Mouse (Mus musculus): ENCODE measurements around the gene Mrpl20. TPM values are rescaled to one million over a fixed set of nuclear protein-coding genes. Genes with fewer than 3 reads are reported as not detected.

Gene Mrpl20
- polyA plus RNA-seq, 1 experiment from 2014 or later = 267 TPM

DNA sequence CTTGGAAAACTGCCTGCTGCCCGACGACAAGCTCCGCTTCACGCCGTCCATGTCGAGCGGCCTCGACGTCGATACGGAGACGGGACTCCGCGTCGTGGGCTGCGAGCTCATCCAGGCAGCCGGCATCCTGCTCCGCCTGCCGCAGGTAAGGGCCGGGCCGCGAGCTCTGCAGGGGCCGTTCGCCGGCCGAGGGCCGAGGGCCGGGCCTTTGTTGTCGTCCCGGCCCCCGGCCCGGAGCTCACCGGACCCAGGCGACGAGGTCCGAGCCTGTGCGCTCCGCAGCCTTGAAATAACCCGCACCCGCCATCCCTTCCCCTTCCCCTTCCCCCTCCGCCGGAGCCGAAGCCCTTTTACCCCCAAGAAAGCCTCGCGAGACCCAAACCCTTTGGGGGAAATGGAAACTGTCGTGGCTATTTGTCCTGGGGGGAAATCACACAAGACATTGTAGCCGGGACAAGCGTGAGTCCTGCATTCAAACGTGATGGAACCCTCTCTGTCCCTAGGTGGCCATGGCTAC lies 10.0 kb downstream of the Mrpl20 start:
- Histone ChIP-seq H3K9me3 (ENCODE audit: control insufficient read depth, low read length) (no peaks in the 10 kb centered on the region), H3K9ac (ENCODE audit: low read depth, low read length) (peak overlapping the region; percentile 98), H3K4me3 (ENCODE audit: low read length) (peak overlapping the region; percentile 96), H3K4me2 (ENCODE audit: low read length) (peak overlapping the region; percentile 87), H3K4me1 (ENCODE audit: control insufficient read depth, insufficient read depth, low read depth, low read length) (peaks cover 19% of the 10 kb centered on the region), H3K36me3 (ENCODE audit: control insufficient read depth, insufficient read depth, low read length) (peaks cover 47% of the 10 kb centered on the region), H3K27ac (ENCODE audit: low read depth, low read length) (peak overlapping the region; percentile 91), H3K27me3 (replicated peaks; ENCODE audit: control insufficient read depth, insufficient read depth, low read length) (no peaks in the 10 kb centered on the region)
- peak; percentile 56 for ATAC-seq
- WGBS = under 1% methylated on average over 37 of the region's 49 CpGs

DNA sequence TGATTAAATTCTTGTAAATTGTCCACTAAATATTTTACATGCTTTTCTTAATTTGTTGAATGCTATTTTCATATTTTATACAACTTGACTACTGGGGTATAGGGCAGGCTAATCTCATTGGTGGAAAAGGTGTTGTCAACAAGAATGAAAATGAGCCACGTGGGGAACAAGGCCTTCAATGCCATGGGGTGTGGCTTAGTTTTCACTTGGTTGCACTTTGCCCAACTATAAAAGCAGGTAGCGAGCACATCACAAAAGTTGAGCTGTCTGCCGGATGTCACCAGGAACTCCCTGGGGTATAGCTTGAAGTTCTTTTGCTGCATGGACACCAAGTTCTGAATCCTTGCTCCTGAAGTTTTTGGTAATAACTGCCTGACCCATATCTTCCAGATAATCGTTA lies 14.9 kb downstream of the Mrpl20 start:
- H3K4me1 ChIP-seq (ENCODE audit: control insufficient read depth, insufficient read depth, low read depth, low read length) = peaks cover 13% of the 10 kb centered on the region
- H3K9ac ChIP-seq (ENCODE audit: low read depth, low read length) = no peak overlapping the region
- H3K4me3 ChIP-seq (ENCODE audit: low read length) = no peak overlapping the region
- no peak overlapping the region for H3K4me2 ChIP-seq (ENCODE audit: low read length)
- WGBS = 75% methylated on average over 4 of the region's 4 CpGs
- no peak overlapping the region for H3K27ac ChIP-seq (ENCODE audit: low read depth, low read length)
- peaks cover 59% of the 10 kb centered on the region for H3K36me3 ChIP-seq (ENCODE audit: control insufficient read depth, insufficient read depth, low read length)
- ATAC-seq = no peak
- no peaks in the 10 kb centered on the region for H3K27me3 ChIP-seq (replicated peaks; ENCODE audit: control insufficient read depth, insufficient read depth, low read length)
- H3K9me3 ChIP-seq (ENCODE audit: control insufficient read depth, low read length) = no peaks in the 10 kb centered on the region

DNA sequence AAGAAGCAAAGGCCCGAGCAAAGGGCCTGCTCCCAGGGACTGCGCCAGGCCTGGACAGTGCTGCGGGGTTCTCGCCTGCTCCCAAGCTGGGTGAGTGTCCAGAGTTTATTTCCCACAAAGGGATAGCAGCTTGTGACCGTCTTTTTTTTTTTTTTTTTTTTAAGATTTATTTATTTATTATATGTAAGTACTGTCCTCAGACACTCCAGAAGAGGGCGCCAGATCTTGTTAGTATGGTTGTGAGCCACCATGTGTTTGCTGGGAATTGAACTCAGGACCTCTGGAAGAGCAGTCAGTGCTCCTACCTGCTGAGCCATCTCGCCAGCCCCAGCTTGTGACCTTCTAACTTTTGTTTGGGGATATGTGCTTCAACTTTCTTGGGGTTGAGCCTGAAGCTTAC lies 18.3 kb downstream of the Mrpl20 start:
- ATAC-seq = no peak
- H3K9ac ChIP-seq (ENCODE audit: low read depth, low read length) = no peak overlapping the region
- H3K27ac ChIP-seq (ENCODE audit: low read depth, low read length) = no peak overlapping the region
- H3K4me2 ChIP-seq (ENCODE audit: low read length) = no peak overlapping the region
- no peaks in the 10 kb centered on the region for H3K27me3 ChIP-seq (replicated peaks; ENCODE audit: control insufficient read depth, insufficient read depth, low read length)
- WGBS = 76% methylated on average over 7 of the region's 7 CpGs
- no peak overlapping the region for H3K4me3 ChIP-seq (ENCODE audit: low read length)
- H3K36me3 ChIP-seq (ENCODE audit: control insufficient read depth, insufficient read depth, low read length) = peaks cover 70% of the 10 kb centered on the region
- no peaks in the 10 kb centered on the region for H3K9me3 ChIP-seq (ENCODE audit: control insufficient read depth, low read length)
- H3K4me1 ChIP-seq (ENCODE audit: control insufficient read depth, insufficient read depth, low read depth, low read length) = no peaks in the 10 kb centered on the region

DNA sequence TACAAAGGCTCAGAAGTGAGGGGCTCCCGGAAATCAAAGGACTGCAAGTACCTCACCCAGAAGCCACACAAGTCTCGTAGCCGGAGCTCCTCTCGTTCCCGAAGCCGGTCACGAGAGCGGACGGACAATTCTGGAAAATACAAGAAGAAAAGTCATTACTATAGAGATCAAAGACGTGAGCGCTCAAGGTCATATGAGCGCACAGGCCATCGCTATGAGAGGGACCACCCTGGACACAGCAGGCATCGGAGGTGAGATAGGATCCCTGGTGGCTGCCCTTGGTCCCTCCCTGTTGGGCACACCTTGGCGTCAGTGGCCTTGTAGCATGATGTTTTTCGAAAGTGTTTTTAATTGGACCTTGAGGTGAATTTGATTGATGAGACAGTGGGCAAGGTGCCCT lies 20.8 kb downstream of the Mrpl20 start:
- Histone ChIP-seq H3K27ac (ENCODE audit: low read depth, low read length) (no peak overlapping the region), H3K36me3 (ENCODE audit: control insufficient read depth, insufficient read depth, low read length) (peaks cover 59% of the 10 kb centered on the region), H3K4me2 (ENCODE audit: low read length) (no peak overlapping the region), H3K4me3 (ENCODE audit: low read length) (no peak overlapping the region), H3K9me3 (ENCODE audit: control insufficient read depth, low read length) (no peaks in the 10 kb centered on the region), H3K27me3 (replicated peaks; ENCODE audit: control insufficient read depth, insufficient read depth, low read length) (no peaks in the 10 kb centered on the region), H3K4me1 (ENCODE audit: control insufficient read depth, insufficient read depth, low read depth, low read length) (no peaks in the 10 kb centered on the region), H3K9ac (ENCODE audit: low read depth, low read length) (no peak overlapping the region)
- no peak for ATAC-seq
- WGBS = 96% methylated on average over 16 of the region's 16 CpGs

DNA sequence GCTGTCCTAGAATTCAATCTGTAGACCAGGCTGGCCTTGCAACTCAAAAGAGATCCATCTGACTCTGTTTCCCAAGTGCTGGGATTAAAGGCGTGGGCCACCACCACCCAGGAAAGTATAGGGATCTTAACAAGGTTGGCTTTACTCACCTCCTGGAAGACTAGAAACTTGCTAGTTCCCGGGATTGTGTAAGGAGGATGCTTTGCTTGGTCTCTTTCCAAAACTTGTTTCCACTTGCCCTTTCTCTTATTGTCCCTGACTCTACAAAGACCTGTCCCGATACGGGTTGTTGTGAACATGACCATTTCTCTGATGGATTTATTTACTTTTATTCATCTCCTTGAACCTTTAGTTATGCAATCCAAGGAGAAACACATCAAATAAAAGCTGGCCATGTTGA lies 27.2 kb downstream of the Mrpl20 start:
- no peak for ATAC-seq
- Histone ChIP-seq H3K4me2 (ENCODE audit: low read length) (no peak overlapping the region), H3K9ac (ENCODE audit: low read depth, low read length) (no peak overlapping the region), H3K4me3 (ENCODE audit: low read length) (no peak overlapping the region), H3K27ac (ENCODE audit: low read depth, low read length) (no peak overlapping the region), H3K27me3 (replicated peaks; ENCODE audit: control insufficient read depth, insufficient read depth, low read length) (no peaks in the 10 kb centered on the region), H3K36me3 (ENCODE audit: control insufficient read depth, insufficient read depth, low read length) (peaks cover 8% of the 10 kb centered on the region), H3K9me3 (ENCODE audit: control insufficient read depth, low read length) (no peaks in the 10 kb centered on the region), H3K4me1 (ENCODE audit: control insufficient read depth, insufficient read depth, low read depth, low read length) (peaks cover 26% of the 10 kb centered on the region)
- 97% methylated on average over 4 of the region's 4 CpGs for WGBS

DNA sequence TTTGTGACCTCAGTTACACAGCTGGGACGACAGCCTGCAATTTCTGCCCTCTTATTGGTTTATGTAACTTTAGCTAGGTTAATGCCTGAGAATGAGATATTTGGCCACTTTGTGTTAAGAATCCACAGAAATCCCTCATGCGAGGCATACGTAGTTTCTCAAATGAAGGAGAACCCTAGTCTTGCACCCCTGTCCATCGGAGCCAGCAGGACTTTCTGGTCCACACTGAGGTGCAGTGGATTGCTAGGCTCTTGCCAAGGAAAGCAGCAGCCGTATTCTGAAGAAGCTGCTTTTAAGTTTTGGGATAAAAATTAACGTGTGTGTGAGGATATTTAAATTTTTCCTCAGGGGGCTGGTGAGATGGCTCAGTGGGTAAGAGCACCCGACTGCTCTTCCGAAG lies 27.9 kb downstream of the Mrpl20 start:
- H3K4me2 ChIP-seq (ENCODE audit: low read length) = peak overlapping the region; percentile 97
- H3K9me3 ChIP-seq (ENCODE audit: control insufficient read depth, low read length) = no peaks in the 10 kb centered on the region
- H3K27me3 ChIP-seq (replicated peaks; ENCODE audit: control insufficient read depth, insufficient read depth, low read length) = no peaks in the 10 kb centered on the region
- 56% methylated on average over 8 of the region's 8 CpGs for WGBS
- no peak for ATAC-seq
- peaks cover 3% of the 10 kb centered on the region for H3K36me3 ChIP-seq (ENCODE audit: control insufficient read depth, insufficient read depth, low read length)
- no peak overlapping the region for H3K9ac ChIP-seq (ENCODE audit: low read depth, low read length)
- H3K27ac ChIP-seq (ENCODE audit: low read depth, low read length) = peak overlapping the region; percentile 90; the same call in 1 of the 2 replicates
- peaks cover 26% of the 10 kb centered on the region for H3K4me1 ChIP-seq (ENCODE audit: control insufficient read depth, insufficient read depth, low read depth, low read length)
- H3K4me3 ChIP-seq (ENCODE audit: low read length) = peak overlapping the region; percentile 57

DNA sequence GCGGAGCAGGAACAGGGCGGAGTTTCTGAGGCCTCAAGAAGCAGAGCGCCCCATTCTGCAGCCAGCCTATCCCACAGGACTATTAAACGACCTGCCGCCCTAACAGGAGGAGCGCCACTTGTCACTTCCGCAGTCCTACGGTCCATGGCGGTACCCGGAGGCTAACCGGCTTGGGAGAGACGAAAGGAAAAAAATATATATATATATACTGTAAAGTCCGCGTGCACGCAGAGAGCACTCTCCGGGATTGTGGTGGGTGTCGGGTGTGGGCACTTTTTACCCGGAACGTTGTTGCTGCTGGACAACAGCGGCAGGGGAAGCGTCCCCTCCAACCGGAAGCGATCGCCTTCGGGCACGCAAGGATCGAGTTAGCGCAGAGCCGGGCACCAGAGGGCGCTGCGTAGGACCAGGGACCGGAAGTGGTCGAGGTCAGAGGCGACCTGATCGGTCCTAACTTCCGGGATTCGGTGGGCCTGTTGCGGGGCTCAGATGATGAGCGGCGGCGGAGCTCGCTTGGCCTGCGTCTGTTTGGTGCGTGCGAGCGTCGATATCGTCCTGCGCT lies 28.6 kb downstream of the Mrpl20 start, which contains the start of gene Aurkaip1:
Gene Aurkaip1 (plus strand): TSS at position 68 of the 562 bp plus-strand sequence.
- Histone ChIP-seq H3K36me3 (ENCODE audit: control insufficient read depth, insufficient read depth, low read length) (peaks cover 3% of the 10 kb centered on the region), H3K27ac (ENCODE audit: low read depth, low read length) (peak within 1 kb of the TSS; percentile 90), H3K9ac (ENCODE audit: low read depth, low read length) (peak within 1 kb of the TSS; percentile 79), H3K4me1 (ENCODE audit: control insufficient read depth, insufficient read depth, low read depth, low read length) (peaks cover 26% of the 10 kb centered on the region), H3K4me3 (ENCODE audit: low read length) (peak within 1 kb of the TSS; percentile 57), H3K4me2 (ENCODE audit: low read length) (peak within 1 kb of the TSS; percentile 97), H3K9me3 (ENCODE audit: control insufficient read depth, low read length) (no peaks in the 10 kb centered on the region), H3K27me3 (replicated peaks; ENCODE audit: control insufficient read depth, insufficient read depth, low read length) (no peaks in the 10 kb centered on the region)
- ATAC-seq = peak; percentile 95
- WGBS = 0% methylated on average over 49 of the region's 49 CpGs

DNA sequence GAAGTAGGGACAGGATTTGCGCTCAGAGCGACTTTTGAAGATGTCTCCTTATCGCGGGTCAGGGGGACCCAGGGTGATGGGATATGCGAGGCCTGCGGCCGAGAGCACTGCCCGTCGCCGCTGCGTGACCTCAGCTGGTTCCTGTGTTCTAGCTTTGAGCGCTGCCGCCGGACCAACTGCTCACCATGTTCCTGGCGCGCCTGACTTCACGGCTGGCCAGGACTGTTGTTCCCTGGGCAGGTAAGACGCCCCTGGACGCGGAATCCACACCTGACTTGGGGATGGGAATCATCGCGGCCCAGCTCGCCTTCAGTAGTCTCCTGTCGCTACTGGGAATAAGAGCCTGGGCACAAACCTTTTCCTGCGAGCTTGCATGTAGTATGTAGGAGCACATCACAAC lies 29.2 kb downstream of the Mrpl20 start:
- WGBS = under 1% methylated on average over 17 of the region's 25 CpGs
- no peak for ATAC-seq
- Histone ChIP-seq H3K27me3 (replicated peaks; ENCODE audit: control insufficient read depth, insufficient read depth, low read length) (no peaks in the 10 kb centered on the region), H3K4me2 (ENCODE audit: low read length) (peak overlapping the region; percentile 97), H3K9me3 (ENCODE audit: control insufficient read depth, low read length) (no peaks in the 10 kb centered on the region), H3K27ac (ENCODE audit: low read depth, low read length) (peak overlapping the region; percentile 90), H3K4me1 (ENCODE audit: control insufficient read depth, insufficient read depth, low read depth, low read length) (peaks cover 26% of the 10 kb centered on the region), H3K4me3 (ENCODE audit: low read length) (peak overlapping the region; percentile 57), H3K9ac (ENCODE audit: low read depth, low read length) (peak overlapping the region; percentile 79), H3K36me3 (ENCODE audit: control insufficient read depth, insufficient read depth, low read length) (peaks cover 1% of the 10 kb centered on the region)

DNA sequence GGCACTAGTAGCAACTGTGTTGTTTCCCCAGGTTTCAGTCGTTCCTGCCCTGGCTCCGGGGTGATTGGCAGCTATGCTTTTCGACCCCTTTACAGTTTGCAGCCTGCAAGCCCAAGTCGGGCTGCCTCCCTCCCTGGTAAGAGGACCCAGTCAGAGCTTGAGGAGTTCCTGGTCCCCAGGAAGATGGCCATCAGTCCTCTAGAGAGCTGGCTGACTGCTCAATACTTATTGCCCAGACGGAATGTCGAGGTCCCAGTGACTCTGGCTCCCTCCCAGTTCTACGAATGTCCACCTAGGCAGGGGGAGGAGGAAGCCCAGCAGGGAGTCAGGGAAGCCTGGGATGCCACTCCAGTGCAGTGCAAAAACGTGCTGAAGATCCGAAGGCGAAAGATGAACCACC lies 29.6 kb downstream of the Mrpl20 start:
- Histone ChIP-seq H3K4me2 (ENCODE audit: low read length) (peak overlapping the region; percentile 97), H3K9ac (ENCODE audit: low read depth, low read length) (peak overlapping the region; percentile 79), H3K9me3 (ENCODE audit: control insufficient read depth, low read length) (no peaks in the 10 kb centered on the region), H3K4me3 (ENCODE audit: low read length) (peak overlapping the region; percentile 57), H3K27me3 (replicated peaks; ENCODE audit: control insufficient read depth, insufficient read depth, low read length) (no peaks in the 10 kb centered on the region), H3K27ac (ENCODE audit: low read depth, low read length) (no peak overlapping the region), H3K36me3 (ENCODE audit: control insufficient read depth, insufficient read depth, low read length) (no peaks in the 10 kb centered on the region; the same call in 1 of the 2 replicates), H3K4me1 (ENCODE audit: control insufficient read depth, insufficient read depth, low read depth, low read length) (peaks cover 26% of the 10 kb centered on the region)
- no peak for ATAC-seq
- WGBS = 52% methylated on average over 10 of the region's 10 CpGs

Data from hindbrain, embryonic 16.5 days (tissue).